Mouse (Mus musculus) hindbrain, embryonic 12.5 days (tissue): ENCODE results near the gene Cdkal1. TPM values are rescaled to one million over a fixed set of nuclear protein-coding genes. Genes with fewer than 3 reads are reported as not detected.

ENCODE experiments used
- ATAC-seq: fragments of 200-750 bp; cut with Nextera tagmentation; 2 replicates; pipeline ENCODE4 v1.8.0; 2017; ENCODE audit warnings: moderate TSS enrichment; ENCODE audit not compliant: low FRiP score
- H3K27ac ChIP-seq: fragments of 300-500 bp; sonication (generic); 2 replicates; pipeline ENCODE4 v1.5.1; 2016; ENCODE audit warnings: mild to moderate bottlenecking
- H3K27me3 ChIP-seq: fragments of 300-500 bp; sonication (generic); 2 replicates; pipeline ENCODE4 v1.6.1; 2016; ENCODE audit warnings: mild to moderate bottlenecking
- H3K36me3 ChIP-seq: fragments of 300-500 bp; sonication (generic); 2 replicates; pipeline ENCODE4 v1.6.1; 2016; ENCODE audit warnings: mild to moderate bottlenecking
- H3K4me1 ChIP-seq: fragments of 300-500 bp; sonication (generic); 2 replicates; pipeline ENCODE4 v1.6.1; 2016
- H3K4me2 ChIP-seq: fragments of 300-500 bp; sonication (generic); replicated peaks from 2 replicates; pipeline ENCODE4 v1.6.1; 2016; ENCODE audit warnings: mild to moderate bottlenecking
- H3K4me3 ChIP-seq: fragments of 300-500 bp; sonication (generic); 2 replicates; pipeline ENCODE4 v1.5.1; 2016; ENCODE audit warnings: mild to moderate bottlenecking
- H3K9ac ChIP-seq: fragments of 300-500 bp; sonication (generic); 2 replicates; pipeline ENCODE4 v1.6.1; 2016; ENCODE audit warnings: mild to moderate bottlenecking, moderate library complexity
- H3K9me3 ChIP-seq: fragments of 300-500 bp; sonication (generic); replicated peaks from 2 replicates; pipeline ENCODE4 v1.6.1; 2016; ENCODE audit warnings: mild to moderate bottlenecking
- WGBS: fragments of 180-500 bp; shearing (Covaris S2); methylation state at CpG from one replicate; pipeline ENCODE4 v1.1.7; 2016; 5-methylcytosine and 5-hydroxymethylcytosine counted together
- polyA plus RNA-seq: library from polyadenylated mRNA; unstranded; fragments of >200 nt; fragmentation: Nextera tagmentation; extraction: Ambion mirVana; gene quantifications from 2 replicates; pipeline ENCODE4 v1.2.1, GENCODE M21; 2016

Gene Cdkal1
- polyA plus RNA-seq: 31.4 and 37.0 TPM in 2 replicates

- H3K4me2 ChIP-seq: peak within 1 kb of the TSS; percentile 76
- peak within 1 kb of the TSS; percentile 65 for H3K4me3 ChIP-seq
- H3K4me1 ChIP-seq: peaks cover 8% of the 10 kb centered on the region; the same call in 1 of the 2 replicates
- no peaks in the 10 kb centered on the region for H3K27me3 ChIP-seq
- peak; percentile 89 for ATAC-seq
- no peaks in the 10 kb centered on the region for H3K36me3 ChIP-seq
- H3K9ac ChIP-seq: peak within 1 kb of the TSS; percentile 74
- no peaks in the 10 kb centered on the region for H3K9me3 ChIP-seq
- under 1% methylated on average over 33 of the region's 33 CpGs for WGBS
- peak within 1 kb of the TSS; percentile 72 for H3K27ac ChIP-seq
Measured at GRCm38 (mm10) chr13:29855281-29856031, at the start of gene Cdkal1. Gene Cdkal1, minus strand, starts transcription at chr13:29855674.

DNA sequence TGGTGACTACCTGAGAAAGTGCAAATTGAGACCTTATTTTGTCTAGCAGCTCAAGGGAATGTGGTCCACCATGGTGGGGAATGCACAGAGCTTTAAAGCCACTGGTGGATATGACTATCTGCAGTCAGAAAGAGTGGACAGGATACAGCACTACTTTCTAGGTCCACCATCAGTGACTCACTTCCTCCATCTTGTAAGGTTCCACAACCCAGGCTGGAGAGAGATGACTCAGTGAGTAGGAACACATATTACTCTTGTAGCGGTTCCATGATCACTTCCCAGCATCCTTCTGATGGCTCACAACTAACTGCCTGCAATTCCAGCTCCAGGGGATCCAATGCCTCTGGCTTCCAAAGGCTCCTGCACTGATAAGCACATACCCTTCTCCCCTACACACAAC lies 47.9 kb upstream of the Cdkal1 start:
- Histone ChIP-seq H3K4me3 (no peak overlapping the region), H3K27ac (no peak overlapping the region), H3K9me3 (peaks cover 13% of the 10 kb centered on the region), H3K27me3 (no peaks in the 10 kb centered on the region), H3K4me1 (no peaks in the 10 kb centered on the region), H3K9ac (no peak overlapping the region), H3K4me2 (no peak overlapping the region), H3K36me3 (peaks cover 46% of the 10 kb centered on the region)
- 94% methylated on average over 1 of the region's 1 CpGs for WGBS
- no peak for ATAC-seq

- H3K4me2 ChIP-seq: no peak overlapping the region
- 90% methylated on average over 1 of the region's 1 CpGs for WGBS
- no peak overlapping the region for H3K27ac ChIP-seq
- H3K9ac ChIP-seq: no peak overlapping the region
- ATAC-seq: no peak
- peaks cover 13% of the 10 kb centered on the region for H3K9me3 ChIP-seq
- H3K27me3 ChIP-seq: no peaks in the 10 kb centered on the region
- peaks cover 39% of the 10 kb centered on the region for H3K36me3 ChIP-seq
- H3K4me1 ChIP-seq: no peaks in the 10 kb centered on the region
- H3K4me3 ChIP-seq: no peak overlapping the region
Measured at GRCm38 (mm10) chr13:29902676-29903075, 47.2 kb upstream of the Cdkal1 start.

GRCm38 (mm10) chr13:29901641-29902040 lies 46.2 kb upstream of the Cdkal1 start:
- WGBS: 90% methylated on average over 4 of the region's 4 CpGs
- Histone ChIP-seq H3K9me3 (peaks cover 13% of the 10 kb centered on the region), H3K4me2 (no peak overlapping the region), H3K4me1 (no peaks in the 10 kb centered on the region), H3K36me3 (peaks cover 29% of the 10 kb centered on the region), H3K4me3 (no peak overlapping the region), H3K9ac (no peak overlapping the region), H3K27ac (no peak overlapping the region), H3K27me3 (no peaks in the 10 kb centered on the region)
- no peak for ATAC-seq

GRCm38 (mm10) chr13:29866780-29867179 lies 11.3 kb upstream of the Cdkal1 start:
- Histone ChIP-seq H3K9ac (no peak overlapping the region), H3K4me2 (no peak overlapping the region), H3K4me3 (no peak overlapping the region), H3K9me3 (no peaks in the 10 kb centered on the region), H3K4me1 (no peaks in the 10 kb centered on the region), H3K36me3 (no peaks in the 10 kb centered on the region), H3K27ac (no peak overlapping the region), H3K27me3 (no peaks in the 10 kb centered on the region)
- WGBS: 95% methylated on average over 3 of the region's 3 CpGs
- ATAC-seq: no peak

DNA sequence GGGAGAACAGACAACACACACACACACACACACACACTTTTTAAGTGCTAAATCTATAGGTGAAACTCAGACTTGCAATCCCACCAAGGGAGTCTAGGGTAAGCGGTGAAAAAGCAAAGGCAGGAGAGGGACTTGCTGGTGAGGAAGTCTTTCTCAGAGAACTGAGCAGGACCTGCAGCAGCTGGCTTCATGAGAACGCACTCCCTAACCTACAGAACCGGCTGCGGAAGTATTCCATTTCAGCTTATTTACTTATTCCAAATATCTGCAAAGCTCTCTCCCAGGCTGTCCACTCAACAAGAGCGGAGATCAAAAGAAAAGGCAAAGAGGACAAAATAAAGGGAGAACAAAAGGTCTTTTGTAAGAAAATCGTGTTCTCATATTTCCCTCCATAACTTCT lies 8.9 kb upstream of the Cdkal1 start:
- no peak overlapping the region for H3K4me3 ChIP-seq
- no peak overlapping the region for H3K4me2 ChIP-seq
- H3K36me3 ChIP-seq: no peaks in the 10 kb centered on the region
- ATAC-seq: no peak
- WGBS: 53% methylated on average over 6 of the region's 6 CpGs
- H3K4me1 ChIP-seq: no peaks in the 10 kb centered on the region
- H3K9ac ChIP-seq: no peak overlapping the region
- H3K27ac ChIP-seq: peak overlapping the region; percentile 35; the same call in 1 of the 2 replicates
- no peaks in the 10 kb centered on the region for H3K27me3 ChIP-seq
- no peaks in the 10 kb centered on the region for H3K9me3 ChIP-seq

DNA sequence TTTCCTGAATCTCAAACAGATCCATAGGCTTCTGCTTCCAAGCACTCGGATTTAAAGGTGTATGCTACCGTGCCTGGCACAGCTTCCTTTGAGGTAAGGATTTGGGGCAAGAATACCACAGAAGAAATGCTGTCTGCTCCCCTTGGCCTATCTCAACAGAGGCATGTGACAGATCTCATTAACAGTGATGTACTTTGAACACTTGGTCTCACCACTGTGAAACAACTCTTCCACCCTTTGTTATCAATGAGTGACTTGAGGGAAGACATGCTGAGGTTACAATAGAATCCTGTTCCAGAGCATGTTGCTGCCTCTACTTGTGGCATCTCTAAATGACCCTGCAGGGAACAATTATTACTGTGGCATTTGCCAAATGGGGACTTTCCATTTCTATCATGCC lies 4.6 kb upstream of the Cdkal1 start:
- no peak for ATAC-seq
- Histone ChIP-seq H3K4me2 (no peak overlapping the region), H3K4me3 (no peak overlapping the region), H3K27ac (no peak overlapping the region), H3K9ac (no peak overlapping the region), H3K4me1 (no peaks in the 10 kb centered on the region), H3K27me3 (no peaks in the 10 kb centered on the region), H3K36me3 (no peaks in the 10 kb centered on the region), H3K9me3 (no peaks in the 10 kb centered on the region)
- WGBS: 73% methylated on average over 2 of the region's 2 CpGs

GRCm38 (mm10) chr13:29857436-29857835 lies 2.0 kb upstream of the Cdkal1 start:
- Histone ChIP-seq H3K27me3 (no peaks in the 10 kb centered on the region), H3K36me3 (no peaks in the 10 kb centered on the region), H3K4me3 (no peak overlapping the region), H3K9ac (no peak overlapping the region), H3K27ac (no peak overlapping the region), H3K9me3 (no peaks in the 10 kb centered on the region), H3K4me2 (no peak overlapping the region), H3K4me1 (peaks cover 8% of the 10 kb centered on the region; the same call in 1 of the 2 replicates)
- 33% methylated on average over 4 of the region's 4 CpGs for WGBS
- ATAC-seq: peak; percentile 44; the same call in 1 of the 2 replicates

DNA sequence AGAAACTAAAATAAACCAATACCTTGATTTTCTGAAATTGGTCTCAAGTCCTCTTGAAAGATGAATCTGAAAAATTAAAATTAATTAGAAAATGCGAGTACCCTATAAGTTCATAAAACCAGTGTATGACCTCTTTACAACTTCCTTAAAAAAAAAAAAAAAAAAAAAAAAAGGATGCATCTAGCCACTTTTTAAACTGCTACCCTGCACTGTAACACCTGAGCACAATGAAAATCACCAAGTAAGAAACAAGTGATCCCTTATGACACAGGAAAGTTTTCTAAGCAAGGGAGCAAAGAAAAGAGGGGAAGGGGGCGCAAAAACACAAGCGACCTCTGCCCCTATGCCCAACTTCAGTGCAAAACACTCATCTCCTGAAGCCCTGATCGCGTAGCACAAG lies 598 bp downstream of the Cdkal1 start:
- H3K4me1 ChIP-seq: peaks cover 8% of the 10 kb centered on the region; the same call in 1 of the 2 replicates
- H3K36me3 ChIP-seq: no peaks in the 10 kb centered on the region
- H3K9me3 ChIP-seq: no peaks in the 10 kb centered on the region
- 2% methylated on average over 5 of the region's 5 CpGs for WGBS
- H3K4me3 ChIP-seq: peak overlapping the region; percentile 65
- no peak for ATAC-seq
- H3K4me2 ChIP-seq: peak overlapping the region; percentile 76
- H3K27ac ChIP-seq: peak overlapping the region; percentile 72
- peak overlapping the region; percentile 74 for H3K9ac ChIP-seq
- H3K27me3 ChIP-seq: no peaks in the 10 kb centered on the region

- no peaks in the 10 kb centered on the region for H3K27me3 ChIP-seq
- H3K36me3 ChIP-seq: peaks cover 9% of the 10 kb centered on the region; the same call in 1 of the 2 replicates
- no peaks in the 10 kb centered on the region for H3K9me3 ChIP-seq
- WGBS: 49% methylated on average over 5 of the region's 5 CpGs
- no peak overlapping the region for H3K9ac ChIP-seq
- ATAC-seq: 0 out of 2 replicates have a peak, but pooled peaks have one; percentile 29
- H3K4me1 ChIP-seq: peaks cover 3% of the 10 kb centered on the region; the same call in 1 of the 2 replicates
- H3K27ac ChIP-seq: no peak overlapping the region
- no peak overlapping the region for H3K4me2 ChIP-seq
- H3K4me3 ChIP-seq: no peak overlapping the region
Measured at GRCm38 (mm10) chr13:29838409-29839047, 16.9 kb downstream of the Cdkal1 start.

- Histone ChIP-seq H3K36me3 (no peaks in the 10 kb centered on the region), H3K4me1 (peaks cover 7% of the 10 kb centered on the region; the same call in 1 of the 2 replicates), H3K27me3 (no peaks in the 10 kb centered on the region), H3K4me3 (no peak overlapping the region), H3K9ac (no peak overlapping the region), H3K27ac (no peak overlapping the region), H3K9me3 (no peaks in the 10 kb centered on the region), H3K4me2 (no peak overlapping the region)
- ATAC-seq: no peak
- 40% methylated on average over 4 of the region's 4 CpGs for WGBS
Measured at GRCm38 (mm10) chr13:29835170-29835569, 20.3 kb downstream of the Cdkal1 start.

- Histone ChIP-seq H3K27ac (peak overlapping the region; percentile 52), H3K36me3 (no peaks in the 10 kb centered on the region), H3K9me3 (no peaks in the 10 kb centered on the region), H3K4me1 (peaks cover 7% of the 10 kb centered on the region; the same call in 1 of the 2 replicates), H3K4me3 (no peak overlapping the region), H3K9ac (no peak overlapping the region), H3K4me2 (no peak overlapping the region), H3K27me3 (no peaks in the 10 kb centered on the region)
- 64% methylated on average over 8 of the region's 8 CpGs for WGBS
- no peak for ATAC-seq
Measured at GRCm38 (mm10) chr13:29833751-29834150, 21.7 kb downstream of the Cdkal1 start.
